Mouse (Mus musculus): ENCODE results near the gene Slc6a12. TPM values are rescaled to one million over a fixed set of nuclear protein-coding genes. Genes with fewer than 3 reads are reported as not detected.
A peak's percentile ranks its signal among the peaks of the same experiment; 100 is the strongest.

The Slc6a12 gene
- total and polyA plus RNA-seq, 2 experiments from 2014 or later: 2.8 to 5.0 TPM

DNA sequence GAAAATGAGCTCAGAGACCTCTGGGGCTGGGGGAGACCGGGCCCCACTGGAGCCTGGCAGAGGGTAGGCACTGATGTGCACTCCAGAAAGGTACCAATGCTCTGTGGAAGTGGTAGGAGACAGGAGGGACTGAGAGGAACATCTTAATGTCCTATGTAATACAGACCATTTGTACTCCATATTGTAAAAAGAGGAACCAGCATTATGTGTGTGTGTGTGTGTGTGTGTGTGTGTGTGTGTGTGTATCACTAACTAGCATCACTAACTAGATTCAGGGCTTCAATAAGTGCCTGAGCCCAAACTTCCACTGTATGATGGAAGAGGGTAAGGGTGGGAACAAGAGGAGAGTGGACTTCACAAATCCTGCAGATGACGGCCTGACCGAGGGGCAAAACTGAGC lies 42.5 kb downstream of the Slc6a12 start:
- Histone ChIP-seq H3K27me3 (ENCODE audit: insufficient read depth, low read length) (no peaks in the 10 kb centered on the region), H3K9me3 (ENCODE audit: low read length) (no peaks in the 10 kb centered on the region), H3K36me3 (ENCODE audit: insufficient read depth) (peaks cover 10% of the 10 kb centered on the region; the same call in 1 of the 2 replicates), H3K9ac (no peak overlapping the region), H3K4me3 (ENCODE audit: low read depth, low read length) (no peak overlapping the region), H3K4me1 (ENCODE audit: insufficient read depth) (no peaks in the 10 kb centered on the region), H3K4me2 (ENCODE audit: low read depth) (no peak overlapping the region), H3K27ac (ENCODE audit: low read depth, low read length) (no peak overlapping the region)
- DNase-seq (no peak), ATAC-seq (no peak)
- no peak for TF ChIP-seq CTCF (IDR thresholded peaks at IDR 0.05; ENCODE audit: low read depth)
- WGBS: 75% methylated on average over 3 of the region's 3 CpGs

- Histone ChIP-seq H3K4me3 (ENCODE audit: low read depth, low read length) (no peak overlapping the region), H3K36me3 (ENCODE audit: insufficient read depth) (no peaks in the 10 kb centered on the region), H3K4me2 (ENCODE audit: low read depth) (no peak overlapping the region), H3K27me3 (ENCODE audit: insufficient read depth, low read length) (no peaks in the 10 kb centered on the region), H3K9me3 (ENCODE audit: low read length) (no peaks in the 10 kb centered on the region), H3K9ac (no peak overlapping the region), H3K27ac (ENCODE audit: low read depth, low read length) (no peak overlapping the region), H3K4me1 (ENCODE audit: insufficient read depth) (no peaks in the 10 kb centered on the region)
- ATAC-seq (no peak), DNase-seq (no peak)
- no peak for TF ChIP-seq CTCF (IDR thresholded peaks at IDR 0.05; ENCODE audit: low read depth)
- 85% methylated on average over 4 of the region's 4 CpGs for WGBS
Observed at GRCm38 (mm10) chr6:121392610-121393252, 49.9 kb downstream of the Slc6a12 start.

DNA sequence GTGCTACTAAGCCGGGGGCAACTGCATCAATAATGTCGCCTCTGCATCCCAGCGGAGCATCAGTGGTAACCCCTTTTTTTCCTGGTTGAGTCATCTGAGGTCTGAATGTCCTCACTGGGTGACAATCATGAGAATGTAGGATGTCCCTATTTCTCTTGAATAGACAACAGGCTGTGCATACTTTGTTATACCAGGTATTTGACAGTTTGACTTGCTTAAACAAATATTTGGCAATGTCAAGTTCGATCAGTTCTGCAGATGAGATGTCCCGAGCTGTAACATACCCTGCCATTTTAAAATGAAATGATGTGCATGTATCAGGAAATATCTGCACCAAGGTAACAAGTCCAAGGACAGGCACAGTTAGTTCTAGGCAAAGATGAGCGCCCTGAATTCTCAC lies 58.3 kb downstream of the Slc6a12 start:
- Histone ChIP-seq H3K27me3 (ENCODE audit: insufficient read depth, low read length) (no peaks in the 10 kb centered on the region), H3K9ac (no peak overlapping the region), H3K36me3 (ENCODE audit: insufficient read depth) (no peaks in the 10 kb centered on the region), H3K27ac (ENCODE audit: low read depth, low read length) (no peak overlapping the region), H3K9me3 (ENCODE audit: low read length) (no peaks in the 10 kb centered on the region), H3K4me3 (ENCODE audit: low read depth, low read length) (no peak overlapping the region), H3K4me1 (ENCODE audit: insufficient read depth) (peaks cover 11% of the 10 kb centered on the region; the same call in 1 of the 2 replicates), H3K4me2 (ENCODE audit: low read depth) (no peak overlapping the region)
- DNase-seq (no peak), ATAC-seq (no peak)
- 95% methylated on average over 6 of the region's 6 CpGs for WGBS
- TF ChIP-seq CTCF (IDR thresholded peaks at IDR 0.05; ENCODE audit: low read depth): no peak

- Histone ChIP-seq H3K9ac (no peak overlapping the region), H3K27ac (ENCODE audit: low read depth, low read length) (no peak overlapping the region), H3K4me3 (ENCODE audit: low read depth, low read length) (no peak overlapping the region), H3K36me3 (ENCODE audit: insufficient read depth) (no peaks in the 10 kb centered on the region), H3K4me2 (ENCODE audit: low read depth) (no peak overlapping the region), H3K9me3 (ENCODE audit: low read length) (no peaks in the 10 kb centered on the region), H3K27me3 (ENCODE audit: insufficient read depth, low read length) (no peaks in the 10 kb centered on the region), H3K4me1 (ENCODE audit: insufficient read depth) (peaks cover 11% of the 10 kb centered on the region; the same call in 1 of the 2 replicates)
- no peak for TF ChIP-seq CTCF (IDR thresholded peaks at IDR 0.05; ENCODE audit: low read depth)
- peak; percentile 30 for DNase-seq
- peak; percentile 73 for ATAC-seq
- 66% methylated on average over 14 of the region's 14 CpGs for WGBS
Observed at GRCm38 (mm10) chr6:121401826-121402660, 59.2 kb downstream of the Slc6a12 start.

DNA sequence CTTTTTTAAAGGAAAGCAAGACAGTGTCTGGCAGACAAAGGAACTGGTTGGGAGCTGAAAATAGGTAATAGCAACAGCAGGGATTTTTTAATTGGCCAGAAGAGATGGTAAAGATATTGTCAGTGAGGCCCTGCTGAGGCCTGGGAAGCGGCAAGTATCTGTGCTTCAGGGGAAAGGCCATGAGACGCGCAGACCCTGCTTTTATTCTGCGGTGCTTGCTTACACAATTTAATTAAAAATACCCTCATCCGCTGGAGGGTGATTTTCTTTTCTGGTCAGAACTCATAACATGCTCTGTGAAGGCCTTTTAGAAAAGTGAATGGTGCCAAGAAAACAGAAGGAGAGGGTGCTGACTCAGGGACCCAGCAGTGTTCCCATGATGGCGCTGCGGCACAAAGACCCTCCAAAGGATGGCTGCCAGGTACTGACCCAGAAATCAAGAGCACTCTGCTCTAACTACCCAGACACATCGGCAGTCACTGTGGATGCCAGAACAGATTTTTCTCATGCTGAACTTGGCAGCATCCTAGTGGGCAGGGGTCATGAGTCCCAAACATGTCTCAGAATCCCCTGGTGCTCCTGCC lies 59.9 kb downstream of the Slc6a12 start:
- ATAC-seq (peak; percentile 26), DNase-seq (peak; percentile 33)
- peak overlapping the region; percentile 42; the same call in 1 of the 2 replicates for H3K27ac ChIP-seq (ENCODE audit: low read depth, low read length)
- no peak overlapping the region for H3K9ac ChIP-seq
- no peaks in the 10 kb centered on the region for H3K27me3 ChIP-seq (ENCODE audit: insufficient read depth, low read length)
- H3K4me2 ChIP-seq (ENCODE audit: low read depth): no peak overlapping the region
- H3K36me3 ChIP-seq (ENCODE audit: insufficient read depth): no peaks in the 10 kb centered on the region
- WGBS: 33% methylated on average over 8 of the region's 8 CpGs
- TF ChIP-seq CTCF (IDR thresholded peaks at IDR 0.05; ENCODE audit: low read depth): no peak
- H3K4me3 ChIP-seq (ENCODE audit: low read depth, low read length): no peak overlapping the region
- H3K9me3 ChIP-seq (ENCODE audit: low read length): no peaks in the 10 kb centered on the region
- peaks cover 11% of the 10 kb centered on the region; the same call in 1 of the 2 replicates for H3K4me1 ChIP-seq (ENCODE audit: insufficient read depth)

GRCm38 (mm10) chr6:121405311-121405710 lies 62.4 kb downstream of the Slc6a12 start:
- Histone ChIP-seq H3K27ac (ENCODE audit: low read depth, low read length) (no peak overlapping the region), H3K4me1 (ENCODE audit: insufficient read depth) (peaks cover 11% of the 10 kb centered on the region; the same call in 1 of the 2 replicates), H3K27me3 (ENCODE audit: insufficient read depth, low read length) (no peaks in the 10 kb centered on the region; the same call in 1 of the 2 replicates), H3K9me3 (ENCODE audit: low read length) (no peaks in the 10 kb centered on the region), H3K9ac (no peak overlapping the region), H3K4me3 (ENCODE audit: low read depth, low read length) (no peak overlapping the region), H3K4me2 (ENCODE audit: low read depth) (no peak overlapping the region), H3K36me3 (ENCODE audit: insufficient read depth) (no peaks in the 10 kb centered on the region)
- WGBS: 93% methylated on average over 8 of the region's 8 CpGs
- ATAC-seq (no peak), DNase-seq (no peak)
- no peak for TF ChIP-seq CTCF (IDR thresholded peaks at IDR 0.05; ENCODE audit: low read depth)

All from forebrain, postnatal 0 days (tissue).